Mouse (Mus musculus) olfactory bulb, adult 2 months (tissue): ENCODE data around the gene Otub1. TPM values are rescaled to one million over a fixed set of nuclear protein-coding genes. Genes with fewer than 3 reads are reported as not detected.

Experiments used
- H3K27ac ChIP-seq: fragments of 200-500 bp; 2 replicates; pipeline ENCODE4 v1.5.1; 2012; ENCODE audit warnings: low read depth, low read length; ENCODE audit not compliant: insufficient read depth
- H3K4me1 ChIP-seq: fragments of 200-500 bp; 2 replicates; pipeline ENCODE4 v1.6.1; 2012; ENCODE audit warnings: low read length; ENCODE audit not compliant: control insufficient read depth, insufficient read depth
- H3K4me3 ChIP-seq: fragments of 200-500 bp; 2 replicates; pipeline ENCODE4 v1.5.1; 2012; ENCODE audit warnings: mild to moderate bottlenecking, low read depth, low read length, moderate library complexity; ENCODE audit not compliant: insufficient read depth
- CTCF ChIP-seq: fragments of 200-500 bp; IDR thresholded peaks from 2 replicates; pipeline ENCODE4 v1.5.1; 2012; ENCODE audit warnings: low read depth, mild to moderate bottlenecking, low read length, moderate library complexity; ENCODE audit not compliant: insufficient read depth
- POLR2A ChIP-seq: fragments of 200-500 bp; IDR thresholded peaks from 2 replicates; pipeline ENCODE4 v1.6.1; 2012; ENCODE audit warnings: mild to moderate bottlenecking, low read depth, low read length, moderate library complexity; ENCODE audit not compliant: insufficient read depth
- WGBS: fragments of 180-500 bp; shearing (Covaris S2); methylation state at CpG from one replicate; pipeline ENCODE4 v1.1.7; 2018; 5-methylcytosine and 5-hydroxymethylcytosine counted together
- polyA plus RNA-seq: library from polyadenylated mRNA; stranded (reverse); fragments of >200 nt; gene quantifications from 2 replicates; pipeline ENCODE4 v1.2.4, GENCODE M21; 2012; ENCODE audit warnings: low replicate concordance; ENCODE audit not compliant: missing spikeins, insufficient read depth, insufficient read length

The Otub1 gene
- not detected in 2 replicates for polyA plus RNA-seq

DNA sequence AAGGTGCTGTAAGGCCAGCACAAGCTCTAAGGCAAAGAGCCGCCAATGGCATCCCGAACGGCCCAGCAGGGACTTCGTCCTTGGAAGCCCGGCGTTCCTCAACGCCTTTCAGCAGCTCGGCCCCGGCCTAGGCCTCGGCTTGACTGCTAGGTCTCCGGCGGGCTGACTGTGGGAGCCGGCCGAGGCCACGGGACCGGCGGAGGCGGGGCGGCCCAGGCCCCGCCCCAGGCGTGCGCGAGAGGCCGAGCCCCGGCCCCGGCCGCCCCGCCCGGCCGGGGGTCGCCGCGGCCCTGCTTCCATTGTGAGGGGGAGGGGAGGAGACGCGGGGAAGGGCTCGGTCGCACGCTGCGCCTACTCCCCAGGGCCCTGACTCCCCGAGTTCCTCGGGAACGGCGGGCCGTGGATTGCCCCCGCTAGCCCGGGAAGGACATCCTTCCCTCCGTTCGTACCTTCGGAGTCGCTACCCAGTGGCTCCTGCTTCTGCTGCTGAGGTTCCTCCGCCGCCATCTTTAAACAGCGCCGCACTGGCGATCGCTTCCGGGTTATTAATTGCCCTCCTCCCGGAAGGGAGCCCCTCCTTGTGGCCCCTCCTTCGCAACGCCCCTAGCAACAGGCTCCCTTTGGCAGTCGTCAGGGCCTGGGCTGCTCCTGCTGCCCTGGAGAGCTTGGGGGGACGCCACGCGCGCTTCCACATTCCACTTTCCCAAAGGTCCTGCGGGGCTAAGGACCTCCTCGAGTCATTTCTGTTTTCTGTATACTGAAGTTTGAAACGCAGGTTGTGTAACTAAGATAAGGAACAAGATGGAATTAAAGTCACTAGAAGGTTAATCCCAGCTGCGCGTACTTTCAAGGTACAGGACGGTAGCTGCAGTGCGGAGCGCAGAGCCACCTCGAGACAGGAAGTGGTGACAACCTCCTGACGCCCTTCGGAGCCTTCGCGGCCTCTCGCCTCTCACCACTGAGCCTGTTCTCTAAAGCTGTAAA is at the start of gene Otub1:
Gene Otub1, minus strand, starts transcription at position 564 of the 984 bp plus-strand sequence.
- TF ChIP-seq POLR2A, result peak; percentile 76
- TF ChIP-seq CTCF, result no peak
- peak within 1 kb of the TSS; percentile 60 for H3K4me3 ChIP-seq
- H3K4me1 ChIP-seq, result 0 out of 2 replicates have a peak, but pooled peaks cover 4% of the 10 kb centered on the region
- H3K27ac ChIP-seq, result peak within 1 kb of the TSS; percentile 84
- WGBS, result under 1% methylated on average over 79 of the region's 79 CpGs

DNA sequence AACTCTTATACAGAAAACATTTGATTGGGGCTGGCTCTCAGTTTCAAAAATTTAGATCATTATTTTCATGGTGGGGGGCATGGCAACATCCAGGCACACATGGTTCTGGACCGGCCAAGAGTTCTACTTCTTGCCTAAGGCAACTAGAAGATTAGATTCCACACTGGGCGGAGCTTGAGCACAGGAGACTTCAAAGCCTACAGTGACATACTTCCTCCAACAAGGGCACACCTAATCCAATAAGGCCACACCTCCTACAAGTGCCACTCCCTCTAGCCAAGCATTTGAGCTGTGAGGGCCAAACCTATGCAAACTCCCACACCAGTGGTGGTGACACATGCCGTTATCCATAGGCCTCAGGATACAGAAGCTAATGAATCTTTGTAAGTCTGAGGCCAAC is 39.9 kb upstream of the Otub1 start:
- TF ChIP-seq POLR2A, result no peak
- no peak for TF ChIP-seq CTCF
- WGBS, result 86% methylated on average over 3 of the region's 3 CpGs

DNA sequence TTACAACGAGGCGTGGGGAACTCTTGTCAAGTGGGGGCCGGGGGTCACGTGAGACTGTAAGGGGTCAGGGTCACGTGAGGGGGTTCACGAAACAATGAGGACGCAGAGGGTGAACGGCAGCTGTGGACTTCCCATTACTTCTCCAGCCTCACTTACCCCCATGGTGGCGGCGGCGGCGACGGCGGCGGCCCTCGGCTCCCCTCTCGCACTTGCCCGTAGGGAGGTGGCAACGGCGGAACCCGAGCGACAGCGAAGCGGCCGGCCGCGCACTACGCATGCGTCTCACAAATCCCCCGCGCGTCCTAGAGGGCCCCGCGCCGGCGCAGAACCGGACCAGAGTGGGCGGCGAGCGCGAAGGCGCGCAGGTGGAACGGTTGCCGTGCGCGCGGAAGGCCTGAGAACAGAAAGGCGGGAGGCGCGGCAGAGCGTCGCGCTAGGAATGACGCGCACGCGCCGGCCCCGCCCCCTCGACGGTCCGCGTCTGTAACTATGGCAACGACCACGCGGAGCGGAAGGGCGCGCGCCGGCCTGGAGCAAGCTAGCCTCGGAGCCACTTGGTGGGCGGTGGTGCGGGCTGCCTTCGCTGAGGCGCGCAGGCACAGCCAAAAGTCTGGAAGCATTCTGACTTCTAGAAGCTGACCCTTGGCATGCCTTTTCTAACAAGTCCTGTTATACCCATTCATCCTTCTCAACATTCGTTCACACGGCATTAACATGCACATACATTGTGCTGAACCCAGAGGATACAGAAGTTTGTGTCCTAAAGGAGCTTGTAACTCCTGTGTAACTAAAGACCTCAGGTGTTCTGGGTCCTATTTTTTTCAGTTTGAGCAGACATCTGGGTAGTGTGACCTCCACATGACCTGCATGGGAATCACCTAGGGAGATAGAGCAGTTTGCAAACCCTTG is 34.9 kb upstream of the Otub1 start, which contains the start of gene Naa40:
Gene Naa40, minus strand, starts transcription at position 402 of the 909 bp plus-strand sequence.
- under 1% methylated on average over 79 of the region's 80 CpGs for WGBS
- Histone ChIP-seq H3K4me1 (peaks cover 3% of the 10 kb centered on the region), H3K4me3 (peak within 1 kb of the TSS; percentile 85), H3K27ac (peak within 1 kb of the TSS; percentile 78)
- TF ChIP-seq CTCF (no peak), POLR2A (peak; percentile 60; the same call in 1 of the 2 replicates)

More for the DNA sequence above, 39.9 kb upstream of the Otub1 start:
- Histone ChIP-seq H3K4me3 (no peak overlapping the region), H3K4me1 (no peaks in the 10 kb centered on the region), H3K27ac (no peak overlapping the region)

GRCm38 (mm10) chr19:7240291-7240690 is 34.2 kb upstream of the Otub1 start:
- H3K27ac ChIP-seq, result peak overlapping the region; percentile 65
- WGBS, result under 1% methylated on average over 13 of the region's 13 CpGs
- H3K4me3 ChIP-seq, result peak overlapping the region; percentile 85
- no peak for TF ChIP-seq CTCF
- no peak for TF ChIP-seq POLR2A
- peaks cover 3% of the 10 kb centered on the region for H3K4me1 ChIP-seq

- Histone ChIP-seq H3K27ac (peak overlapping the region; percentile 65; the same call in 1 of the 2 replicates), H3K4me3 (peak overlapping the region; percentile 85), H3K4me1 (peaks cover 5% of the 10 kb centered on the region)
- TF ChIP-seq CTCF (no peak), POLR2A (no peak)
- 46% methylated on average over 3 of the region's 3 CpGs for WGBS
These were observed 33.5 kb upstream of the Otub1 start for GRCm38 (mm10) chr19:7239574-7239973.

- Histone ChIP-seq H3K4me3 (no peak overlapping the region), H3K27ac (no peak overlapping the region), H3K4me1 (peaks cover 5% of the 10 kb centered on the region)
- TF ChIP-seq POLR2A, result no peak
- no peak for TF ChIP-seq CTCF
- WGBS, result 70% methylated on average over 4 of the region's 4 CpGs
These were observed 30.6 kb upstream of the Otub1 start for GRCm38 (mm10) chr19:7236742-7237141.

DNA sequence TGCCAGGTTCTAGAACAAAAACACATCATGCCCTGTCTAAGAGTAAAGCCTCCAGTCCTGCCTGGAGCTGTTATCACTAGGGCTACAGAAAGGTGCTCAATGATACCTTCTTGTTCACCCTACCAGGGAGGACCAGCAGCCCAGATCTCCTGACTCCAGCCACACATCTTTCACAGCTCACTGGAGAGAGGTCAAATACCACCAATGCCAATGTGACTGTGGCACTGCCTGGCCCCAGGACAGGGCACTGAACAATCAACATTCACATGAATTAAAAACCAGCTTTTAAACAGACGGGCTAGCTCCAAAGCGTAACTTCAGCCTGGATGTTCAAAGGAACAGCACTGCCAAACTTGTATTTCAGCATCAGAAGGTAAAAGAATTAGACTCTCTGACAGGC is 29.9 kb upstream of the Otub1 start:
- 71% methylated on average over 2 of the region's 2 CpGs for WGBS

GRCm38 (mm10) chr19:7235461-7235860 is 29.3 kb upstream of the Otub1 start:
- H3K27ac ChIP-seq, result no peak overlapping the region
- 89% methylated on average over 9 of the region's 9 CpGs for WGBS
- peaks cover 5% of the 10 kb centered on the region for H3K4me1 ChIP-seq
- no peak for TF ChIP-seq POLR2A
- TF ChIP-seq CTCF, result no peak
- no peak overlapping the region for H3K4me3 ChIP-seq

More for the DNA sequence above, 29.9 kb upstream of the Otub1 start:
- peaks cover 5% of the 10 kb centered on the region for H3K4me1 ChIP-seq
- H3K4me3 ChIP-seq, result no peak overlapping the region
- TF ChIP-seq CTCF (no peak), POLR2A (no peak)
- H3K27ac ChIP-seq, result no peak overlapping the region
